Mouse (Mus musculus): ENCODE measurements around the gene Cpt2.
A peak's percentile ranks its signal among the peaks of the same experiment; 100 is the strongest.

GRCm38 (mm10) chr4:107879254-107880050 lies 44.0 kb downstream of the Cpt2 start, which contains the start of gene Magoh:
- TF ChIP-seq POLR2A (IDR thresholded peaks at IDR 0.05; ENCODE audit: low read depth, low read length) (peak; percentile 71), CTCF (IDR thresholded peaks at IDR 0.05; ENCODE audit: extremely low read depth, insufficient read depth, insufficient read length, insufficient replicate concordance) (no peak)
